Mouse (Mus musculus): ENCODE results near the gene Usp39. TPM values are rescaled to one million over a fixed set of nuclear protein-coding genes. Genes with fewer than 3 reads are reported as not detected.

Gene Usp39
- 72.7 and 76.3 TPM in 2 replicates for polyA plus RNA-seq (2014; fragmentation: Nextera tagmentation; extraction: Ambion mirVana)

DNA sequence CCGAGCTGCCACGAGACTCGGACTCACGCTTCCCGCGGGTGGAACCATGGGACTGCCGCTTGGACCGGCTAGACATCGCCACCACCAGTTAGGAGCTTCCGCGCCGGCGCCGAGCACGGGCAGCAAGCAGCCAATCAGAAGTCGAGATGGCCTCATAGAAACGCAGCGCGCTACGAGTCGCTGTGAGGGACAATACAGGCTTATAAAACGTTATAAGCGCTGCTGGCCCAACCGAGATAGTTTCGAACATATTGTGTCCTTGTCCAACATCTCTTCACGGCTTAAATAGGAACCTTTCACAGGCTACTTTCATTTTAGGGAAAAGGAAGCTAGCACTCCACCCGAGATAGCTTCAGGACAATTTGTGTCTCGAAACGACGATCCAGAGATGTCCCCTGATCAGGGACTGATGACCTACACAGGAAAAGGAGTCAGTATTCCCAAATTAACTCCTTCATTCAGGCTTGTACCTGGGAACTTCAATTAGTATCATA lies at the start of gene Usp39:
Gene Usp39, minus strand, starts transcription at position 111 of the 494 bp plus-strand sequence.
- ATAC-seq (peak; percentile 86), DNase-seq (ENCODE audit: low spot score) (peak; percentile 98)
- no peak within 1 kb of the TSS; the same call in 1 of the 2 replicates for H3K27ac ChIP-seq (ENCODE audit: low read depth, low read length)
- peak within 1 kb of the TSS; percentile 95 for H3K4me2 ChIP-seq (ENCODE audit: low read length)
- WGBS: under 1% methylated on average over 30 of the region's 30 CpGs
- H3K36me3 ChIP-seq (ENCODE audit: control insufficient read depth, insufficient read depth, low read length): peaks cover 26% of the 10 kb centered on the region
- H3K9me3 ChIP-seq (replicated peaks; ENCODE audit: control insufficient read depth, low read length): no peaks in the 10 kb centered on the region
- H3K4me1 ChIP-seq (ENCODE audit: control insufficient read depth, insufficient read depth, low read length): peaks cover 18% of the 10 kb centered on the region
- H3K9ac ChIP-seq (ENCODE audit: low read length): peak within 1 kb of the TSS; percentile 86
- peak within 1 kb of the TSS; percentile 81 for H3K4me3 ChIP-seq (ENCODE audit: low read depth, low read length)
- H3K27me3 ChIP-seq (replicated peaks; ENCODE audit: control insufficient read depth, insufficient read depth, low read length): no peaks in the 10 kb centered on the region

DNA sequence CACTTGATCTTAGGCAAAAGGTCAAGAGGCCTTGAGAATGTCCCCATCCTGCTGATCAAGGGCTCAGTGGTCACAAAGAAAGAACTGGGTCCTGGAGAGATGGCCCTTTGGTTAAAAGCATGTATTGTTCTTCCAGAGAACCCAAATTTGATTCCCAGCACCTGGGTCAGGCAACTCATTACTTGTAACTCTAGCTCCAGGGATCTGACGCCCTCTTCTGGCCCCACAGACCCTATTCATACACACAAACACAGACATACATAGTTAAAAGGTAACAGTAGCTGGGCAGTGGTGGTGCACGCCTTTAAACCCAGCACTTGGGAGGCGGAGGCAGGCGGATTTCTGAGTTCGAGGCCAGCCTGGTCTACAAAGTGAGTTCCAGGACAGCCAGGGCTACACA lies 47.4 kb upstream of the Usp39 start:
- H3K9ac ChIP-seq (ENCODE audit: low read length): no peak overlapping the region
- DNase-seq (ENCODE audit: low spot score) (no peak), ATAC-seq (no peak)
- peaks cover 10% of the 10 kb centered on the region; the same call in 1 of the 2 replicates for H3K4me1 ChIP-seq (ENCODE audit: control insufficient read depth, insufficient read depth, low read length)
- no peak overlapping the region for H3K4me2 ChIP-seq (ENCODE audit: low read length)
- no peaks in the 10 kb centered on the region for H3K9me3 ChIP-seq (replicated peaks; ENCODE audit: control insufficient read depth, low read length)
- H3K36me3 ChIP-seq (ENCODE audit: control insufficient read depth, insufficient read depth, low read length): no peaks in the 10 kb centered on the region
- H3K27ac ChIP-seq (ENCODE audit: low read depth, low read length): no peak overlapping the region
- 0 out of 2 replicates have a peak, but pooled peaks cover 4% of the 10 kb centered on the region for H3K27me3 ChIP-seq (replicated peaks; ENCODE audit: control insufficient read depth, insufficient read depth, low read length)
- H3K4me3 ChIP-seq (ENCODE audit: low read depth, low read length): no peak overlapping the region
- WGBS: 89% methylated on average over 5 of the region's 5 CpGs

DNA sequence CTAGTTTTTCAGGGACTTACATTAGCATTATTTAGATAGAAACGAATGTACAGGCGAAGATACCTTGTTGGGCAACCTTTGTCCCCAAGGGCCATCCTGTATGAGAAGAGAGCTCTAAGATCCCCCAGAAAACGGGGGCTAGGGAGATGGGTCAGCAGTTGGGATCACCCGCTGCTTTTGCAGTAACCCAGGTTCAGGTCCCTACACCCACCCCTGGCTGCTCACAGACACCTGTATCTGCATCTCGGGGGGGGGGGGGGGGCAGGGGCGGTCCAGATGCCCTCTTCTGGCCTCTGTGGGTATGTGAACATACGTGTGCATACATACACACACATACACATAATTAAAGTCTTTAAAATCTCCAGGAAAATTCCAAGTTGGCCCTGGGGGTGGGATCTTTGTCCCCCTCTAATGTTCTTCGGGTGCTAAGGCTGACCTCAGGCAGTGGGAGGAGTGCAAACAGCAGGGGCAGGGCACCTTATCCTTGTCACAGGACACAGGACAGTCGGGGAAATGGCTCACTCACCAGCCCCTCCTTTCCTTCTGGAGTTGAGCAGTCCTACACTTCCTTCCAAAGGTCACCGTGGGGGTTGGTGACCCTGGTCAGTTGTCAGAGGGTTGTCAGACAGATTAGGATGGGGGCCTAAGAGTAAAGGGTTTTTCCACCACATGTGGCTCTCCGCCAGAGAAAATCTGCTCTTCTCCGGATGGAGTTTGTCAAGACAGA lies 46.0 kb upstream of the Usp39 start:
- 0 out of 2 replicates have a peak, but pooled peaks cover 4% of the 10 kb centered on the region for H3K27me3 ChIP-seq (replicated peaks; ENCODE audit: control insufficient read depth, insufficient read depth, low read length)
- ATAC-seq: no peak
- DNase-seq (ENCODE audit: low spot score): no peak
- H3K4me3 ChIP-seq (ENCODE audit: low read depth, low read length): no peak overlapping the region
- no peaks in the 10 kb centered on the region for H3K36me3 ChIP-seq (ENCODE audit: control insufficient read depth, insufficient read depth, low read length)
- H3K9ac ChIP-seq (ENCODE audit: low read length): no peak overlapping the region
- no peaks in the 10 kb centered on the region for H3K9me3 ChIP-seq (replicated peaks; ENCODE audit: control insufficient read depth, low read length)
- H3K27ac ChIP-seq (ENCODE audit: low read depth, low read length): no peak overlapping the region
- 25% methylated on average over 12 of the region's 12 CpGs for WGBS
- H3K4me2 ChIP-seq (ENCODE audit: low read length): peak overlapping the region; percentile 56
- peaks cover 10% of the 10 kb centered on the region; the same call in 1 of the 2 replicates for H3K4me1 ChIP-seq (ENCODE audit: control insufficient read depth, insufficient read depth, low read length)

DNA sequence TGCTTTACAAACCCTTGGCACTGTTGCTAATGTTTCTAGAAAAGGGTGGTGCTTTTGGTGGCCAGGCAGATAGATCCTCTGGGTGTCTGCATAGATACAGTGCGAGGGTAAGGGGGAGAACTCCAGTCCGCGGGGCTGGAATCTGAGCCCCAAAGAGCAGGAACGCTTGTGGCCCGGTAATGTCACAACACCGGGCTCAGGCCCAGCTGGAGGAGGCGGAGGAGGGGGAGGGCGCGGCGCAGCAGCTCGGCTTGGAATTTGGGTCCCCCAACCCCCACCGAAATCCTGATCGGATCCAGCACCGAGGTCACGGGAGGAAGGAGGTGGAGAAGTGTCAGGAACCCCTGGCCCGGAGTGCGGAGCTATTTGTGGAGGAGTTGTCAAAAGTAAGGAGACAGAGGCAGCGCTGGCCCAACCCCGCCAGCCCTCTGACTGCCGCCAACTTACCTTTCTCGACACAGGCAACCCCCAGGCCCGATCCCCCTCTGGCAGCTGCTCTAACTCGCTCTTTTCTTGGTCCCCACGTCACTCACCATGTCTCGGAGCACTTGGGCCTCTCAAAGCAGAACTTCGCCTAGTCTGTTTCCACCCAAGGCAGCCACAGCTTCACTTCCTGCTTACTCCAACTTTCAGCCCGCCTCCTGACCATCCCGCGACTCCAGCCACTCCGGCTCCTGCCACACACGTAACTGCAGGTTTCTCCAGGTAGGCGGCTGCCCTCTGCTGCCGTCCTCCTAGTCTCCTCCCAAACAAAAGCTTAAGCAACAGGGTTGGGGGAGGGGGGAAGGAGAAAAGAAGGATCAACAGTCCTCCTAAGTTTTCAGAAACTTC lies 45.2 kb upstream of the Usp39 start, which contains the start of gene Vamp8:
Gene Vamp8, minus strand, starts transcription at position 763 of the 831 bp plus-strand sequence.
- 3% methylated on average over 31 of the region's 33 CpGs for WGBS
- peak within 1 kb of the TSS; percentile 9; the same call in 1 of the 2 replicates for H3K27ac ChIP-seq (ENCODE audit: low read depth, low read length)
- H3K9me3 ChIP-seq (replicated peaks; ENCODE audit: control insufficient read depth, low read length): no peaks in the 10 kb centered on the region
- H3K36me3 ChIP-seq (ENCODE audit: control insufficient read depth, insufficient read depth, low read length): no peaks in the 10 kb centered on the region
- H3K9ac ChIP-seq (ENCODE audit: low read length): peak within 1 kb of the TSS; percentile 54
- H3K4me2 ChIP-seq (ENCODE audit: low read length): peak within 1 kb of the TSS; percentile 56
- ATAC-seq (peak; percentile 44), DNase-seq (ENCODE audit: low spot score) (peak; percentile 41)
- peaks cover 10% of the 10 kb centered on the region; the same call in 1 of the 2 replicates for H3K4me1 ChIP-seq (ENCODE audit: control insufficient read depth, insufficient read depth, low read length)
- H3K27me3 ChIP-seq (replicated peaks; ENCODE audit: control insufficient read depth, insufficient read depth, low read length): 0 out of 2 replicates have a peak, but pooled peaks cover 4% of the 10 kb centered on the region
- H3K4me3 ChIP-seq (ENCODE audit: low read depth, low read length): peak within 1 kb of the TSS; percentile 28

DNA sequence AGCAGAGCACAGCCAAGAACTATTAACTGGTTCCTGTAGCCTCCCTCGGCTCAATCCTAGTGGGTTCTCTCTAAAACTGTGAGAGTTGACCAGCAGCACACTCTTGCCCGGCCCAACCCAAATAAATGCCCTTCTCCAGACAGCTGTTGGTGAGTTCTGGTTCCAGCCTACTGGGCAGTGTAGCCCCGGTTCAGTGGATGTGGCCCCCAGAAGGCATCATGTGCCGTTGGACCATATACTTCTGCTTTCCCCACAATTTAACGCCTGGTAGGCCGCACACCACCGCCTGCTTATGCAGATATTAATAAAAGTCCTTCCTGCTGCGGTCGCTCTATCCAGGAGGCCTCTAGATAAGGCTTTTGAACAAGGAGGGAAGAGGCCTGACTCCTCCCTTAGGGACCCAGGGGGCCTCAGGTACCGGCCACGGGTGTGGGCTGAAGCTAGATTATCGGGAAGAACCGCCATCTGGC lies 44.5 kb upstream of the Usp39 start:
- Histone ChIP-seq H3K4me2 (ENCODE audit: low read length) (peak overlapping the region; percentile 56), H3K36me3 (ENCODE audit: control insufficient read depth, insufficient read depth, low read length) (no peaks in the 10 kb centered on the region), H3K27me3 (replicated peaks; ENCODE audit: control insufficient read depth, insufficient read depth, low read length) (0 out of 2 replicates have a peak, but pooled peaks cover 4% of the 10 kb centered on the region), H3K4me1 (ENCODE audit: control insufficient read depth, insufficient read depth, low read length) (peaks cover 10% of the 10 kb centered on the region; the same call in 1 of the 2 replicates), H3K4me3 (ENCODE audit: low read depth, low read length) (peak overlapping the region; percentile 28; the same call in 1 of the 2 replicates), H3K9ac (ENCODE audit: low read length) (peak overlapping the region; percentile 54), H3K27ac (ENCODE audit: low read depth, low read length) (no peak overlapping the region; the same call in 1 of the 2 replicates), H3K9me3 (replicated peaks; ENCODE audit: control insufficient read depth, low read length) (no peaks in the 10 kb centered on the region)
- ATAC-seq: peak; percentile 29; the same call in 1 of the 2 replicates
- DNase-seq (ENCODE audit: low spot score): no peak
- 37% methylated on average over 13 of the region's 13 CpGs for WGBS

DNA sequence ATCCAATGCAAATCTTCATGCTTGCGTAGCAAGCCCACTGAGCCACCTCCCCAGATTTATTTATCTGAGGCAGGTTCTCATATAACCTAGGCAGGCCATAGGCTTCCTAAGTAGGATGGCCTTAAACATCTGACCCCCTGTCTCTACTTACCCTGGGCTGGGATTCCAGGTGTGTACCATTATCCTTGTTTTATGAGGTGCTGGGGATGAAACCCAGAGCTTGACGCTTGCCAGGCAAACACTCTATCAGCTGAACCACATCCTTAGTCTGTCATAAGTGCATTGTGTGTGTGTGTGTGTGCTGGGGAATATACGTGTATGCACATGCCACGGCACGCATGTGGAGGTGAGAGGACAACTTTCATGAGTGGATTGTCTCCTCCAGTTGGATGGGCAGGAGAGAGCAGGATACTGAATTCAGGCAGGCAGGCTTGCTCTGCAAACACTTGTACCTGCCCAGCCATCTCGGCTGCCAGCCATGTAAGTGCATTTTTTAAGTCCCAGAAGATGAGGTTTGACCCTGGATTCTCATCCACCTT lies 43.9 kb upstream of the Usp39 start:
- Histone ChIP-seq H3K36me3 (ENCODE audit: control insufficient read depth, insufficient read depth, low read length) (no peaks in the 10 kb centered on the region), H3K27me3 (replicated peaks; ENCODE audit: control insufficient read depth, insufficient read depth, low read length) (0 out of 2 replicates have a peak, but pooled peaks cover 4% of the 10 kb centered on the region), H3K27ac (ENCODE audit: low read depth, low read length) (no peak overlapping the region), H3K4me3 (ENCODE audit: low read depth, low read length) (no peak overlapping the region), H3K4me2 (ENCODE audit: low read length) (no peak overlapping the region), H3K9ac (ENCODE audit: low read length) (no peak overlapping the region), H3K4me1 (ENCODE audit: control insufficient read depth, insufficient read depth, low read length) (peaks cover 10% of the 10 kb centered on the region; the same call in 1 of the 2 replicates), H3K9me3 (replicated peaks; ENCODE audit: control insufficient read depth, low read length) (no peaks in the 10 kb centered on the region)
- 93% methylated on average over 6 of the region's 6 CpGs for WGBS
- DNase-seq (ENCODE audit: low spot score) (no peak), ATAC-seq (no peak)

DNA sequence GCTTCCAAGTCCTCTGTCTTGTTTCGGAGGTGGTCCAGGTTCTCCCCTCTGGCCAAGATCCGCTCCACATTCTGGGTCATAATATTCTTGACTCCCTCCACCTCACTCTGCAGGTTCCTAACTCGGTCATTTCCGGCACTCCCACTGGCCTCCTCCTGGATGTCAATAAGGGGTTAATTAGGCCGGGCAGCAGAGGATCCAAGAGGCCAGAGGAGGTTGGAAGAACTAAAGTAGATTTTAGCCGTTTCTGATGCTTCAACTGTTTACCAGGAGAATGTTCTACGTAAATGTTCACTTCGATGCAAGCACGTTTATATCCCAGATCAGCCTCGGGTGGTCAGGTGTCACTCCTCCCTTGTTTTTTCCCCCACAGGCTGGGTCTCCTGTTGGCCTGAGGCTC lies 43.3 kb upstream of the Usp39 start:
- ATAC-seq (no peak), DNase-seq (ENCODE audit: low spot score) (no peak)
- H3K9ac ChIP-seq (ENCODE audit: low read length): no peak overlapping the region
- H3K27me3 ChIP-seq (replicated peaks; ENCODE audit: control insufficient read depth, insufficient read depth, low read length): 0 out of 2 replicates have a peak, but pooled peaks cover 4% of the 10 kb centered on the region
- no peak overlapping the region for H3K27ac ChIP-seq (ENCODE audit: low read depth, low read length)
- no peaks in the 10 kb centered on the region for H3K36me3 ChIP-seq (ENCODE audit: control insufficient read depth, insufficient read depth, low read length)
- no peaks in the 10 kb centered on the region for H3K9me3 ChIP-seq (replicated peaks; ENCODE audit: control insufficient read depth, low read length)
- peaks cover 10% of the 10 kb centered on the region; the same call in 1 of the 2 replicates for H3K4me1 ChIP-seq (ENCODE audit: control insufficient read depth, insufficient read depth, low read length)
- 65% methylated on average over 10 of the region's 10 CpGs for WGBS
- no peak overlapping the region for H3K4me2 ChIP-seq (ENCODE audit: low read length)
- no peak overlapping the region for H3K4me3 ChIP-seq (ENCODE audit: low read depth, low read length)

DNA sequence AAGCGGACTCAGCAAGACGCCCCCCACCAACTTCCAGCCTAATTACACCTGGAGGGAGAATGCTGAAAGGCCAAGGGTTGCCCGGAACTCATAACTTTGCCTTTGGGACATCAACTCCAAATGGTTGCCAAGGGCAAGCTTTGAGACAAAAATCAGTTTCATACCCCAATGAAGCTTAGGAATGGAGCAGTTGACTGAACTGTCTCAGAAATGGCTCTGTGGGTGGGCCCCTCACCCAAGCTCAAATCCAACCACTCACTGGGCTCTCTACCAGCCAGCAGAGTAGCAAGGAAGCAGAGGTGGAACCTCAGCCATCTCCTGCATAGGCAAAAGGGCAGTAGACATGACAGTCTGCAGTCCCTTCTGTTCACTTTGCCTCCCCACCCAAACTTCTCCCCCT lies 42.8 kb upstream of the Usp39 start:
- 73% methylated on average over 3 of the region's 3 CpGs for WGBS
- Histone ChIP-seq H3K9ac (ENCODE audit: low read length) (no peak overlapping the region), H3K4me3 (ENCODE audit: low read depth, low read length) (no peak overlapping the region), H3K27me3 (replicated peaks; ENCODE audit: control insufficient read depth, insufficient read depth, low read length) (0 out of 2 replicates have a peak, but pooled peaks cover 4% of the 10 kb centered on the region), H3K9me3 (replicated peaks; ENCODE audit: control insufficient read depth, low read length) (no peaks in the 10 kb centered on the region), H3K27ac (ENCODE audit: low read depth, low read length) (no peak overlapping the region), H3K36me3 (ENCODE audit: control insufficient read depth, insufficient read depth, low read length) (no peaks in the 10 kb centered on the region), H3K4me1 (ENCODE audit: control insufficient read depth, insufficient read depth, low read length) (peaks cover 10% of the 10 kb centered on the region; the same call in 1 of the 2 replicates), H3K4me2 (ENCODE audit: low read length) (no peak overlapping the region)
- DNase-seq (ENCODE audit: low spot score) (no peak), ATAC-seq (no peak)

Data from forebrain, embryonic 14.5 days (tissue).